Mouse (Mus musculus): ENCODE results near the gene Camk2d. TPM values are rescaled to one million over a fixed set of nuclear protein-coding genes. Genes with fewer than 3 reads are reported as not detected.

Gene Camk2d
- total and polyA plus RNA-seq, 3 experiments = 0.07 to 0.35 TPM; not detected in 1

GRCm38 (mm10) chr3:126599936-126600335, 3.8 kb downstream of the Camk2d start:
- no peak for DNase-seq (ENCODE audit: low read depth, low spot score)
- no peak overlapping the region for H3K4me3 ChIP-seq (ENCODE audit: control insufficient read depth in 1 of 2, insufficient read depth in 1 of 2, low read depth in 2 of 2, low read length in 2 of 2)
- H3K9me3 ChIP-seq (replicated peaks; ENCODE audit: insufficient read depth, low read length) = no peaks in the 10 kb centered on the region
- no peaks in the 10 kb centered on the region for H3K27me3 ChIP-seq (ENCODE audit: control insufficient read depth in 1 of 2, insufficient read depth in 2 of 2, low read length in 2 of 2)
- no peak overlapping the region for H3K9ac ChIP-seq (ENCODE audit: control insufficient read depth, low read depth, low read length, poor library complexity, severe bottlenecking)
- no peaks in the 10 kb centered on the region for H3K4me1 ChIP-seq (ENCODE audit: control insufficient read depth in 1 of 2, insufficient read depth in 2 of 2, low read length in 2 of 2)
- no peak overlapping the region for H3K27ac ChIP-seq (ENCODE audit: control insufficient read depth, low read depth, low read length)
- TF ChIP-seq JUND (IDR thresholded peaks at IDR 0.05; ENCODE audit: low read depth, low read length) = no peak
- no peak for TF ChIP-seq MAFK (IDR thresholded peaks at IDR 0.05; ENCODE audit: borderline replicate concordance, low read depth, low read length)
- no peak for TF ChIP-seq BHLHE40 (IDR thresholded peaks at IDR 0.05; ENCODE audit: borderline replicate concordance, low read depth, low read length)
- no peak for TF ChIP-seq TCF12 (IDR thresholded peaks at IDR 0.05; ENCODE audit: low read depth, low read length)
- TF ChIP-seq CTCF (IDR thresholded peaks at IDR 0.05 in 2 of 3, conservative IDR thresholded peaks at IDR 0.05 in 1 of 3; ENCODE audit: control insufficient read depth in 1 of 3, insufficient read depth in 1 of 3, low read depth in 2 of 3, low read length in 3 of 3, poor library complexity in 1 of 3, severe bottlenecking in 1 of 3) = no peak
- TF ChIP-seq ETS1 (IDR thresholded peaks at IDR 0.05; ENCODE audit: low read depth, low read length) = no peak
- TF ChIP-seq NRF1 (IDR thresholded peaks at IDR 0.05; ENCODE audit: insufficient read depth, low read depth, low read length, poor library complexity, severe bottlenecking) = no peak
- no peak for TF ChIP-seq POLR2AphosphoS2 (IDR thresholded peaks at IDR 0.05; ENCODE audit: low read length)
- no peak for TF ChIP-seq TBP (IDR thresholded peaks at IDR 0.05; ENCODE audit: low read depth, low read length)
- no peak for TF ChIP-seq E2F4 (IDR thresholded peaks at IDR 0.05; ENCODE audit: borderline replicate concordance, low read depth, low read length)
- TF ChIP-seq TAL1 (IDR thresholded peaks at IDR 0.05; ENCODE audit: low read length) = no peak
- no peak for TF ChIP-seq MAZ (IDR thresholded peaks at IDR 0.05; ENCODE audit: low read depth, low read length)
- no peak for TF ChIP-seq EP300 (IDR thresholded peaks at IDR 0.05; ENCODE audit: low read depth in 1 of 2, low read length in 2 of 2)
- no peak for TF ChIP-seq ZNF384 (IDR thresholded peaks at IDR 0.05; ENCODE audit: low read depth, low read length)
- TF ChIP-seq POLR2A (IDR thresholded peaks at IDR 0.05; ENCODE audit: control insufficient read depth in 1 of 2, insufficient read depth in 1 of 2, low read depth in 1 of 2, low read length in 2 of 2, poor library complexity in 1 of 2) = no peak
- no peak for TF ChIP-seq SMC3 (IDR thresholded peaks at IDR 0.05; ENCODE audit: low read depth, low read length)
- no peak for TF ChIP-seq MXI1 (IDR thresholded peaks at IDR 0.05; ENCODE audit: low read depth, low read length)
- no peak for TF ChIP-seq MAX (IDR thresholded peaks at IDR 0.05; ENCODE audit: low read length)
- H3K79me2 ChIP-seq (ENCODE audit: control insufficient read depth, insufficient read depth, low read length, poor library complexity) = no peaks in the 10 kb centered on the region
- H3K36me3 ChIP-seq (ENCODE audit: control insufficient read depth in 1 of 2, insufficient read depth in 2 of 2, low read length in 2 of 2) = no peaks in the 10 kb centered on the region

DNA sequence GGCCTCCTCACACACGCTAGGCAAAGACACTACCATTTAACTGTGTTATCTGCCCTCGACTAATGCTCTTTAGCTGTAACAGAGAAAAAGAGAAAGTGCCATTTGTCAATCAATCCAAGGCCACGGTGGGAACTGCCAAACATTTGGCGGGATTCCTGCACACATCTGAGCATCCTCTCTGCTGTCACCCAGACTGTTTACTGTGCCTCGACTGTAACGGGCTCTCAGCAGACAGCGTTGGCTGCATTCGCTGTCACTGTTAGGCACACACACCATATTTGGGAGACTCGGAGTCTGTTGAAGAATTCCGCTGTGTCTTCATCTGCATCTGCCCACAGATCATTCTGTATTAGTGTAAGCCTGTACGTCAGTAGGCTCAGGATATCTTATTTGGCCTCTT, 6.7 kb downstream of the Camk2d start:
- Histone ChIP-seq H3K4me3 (ENCODE audit: control insufficient read depth in 1 of 2, insufficient read depth in 1 of 2, low read depth in 2 of 2, low read length in 2 of 2) (no peak overlapping the region), H3K79me2 (ENCODE audit: control insufficient read depth, insufficient read depth, low read length, poor library complexity) (no peaks in the 10 kb centered on the region), H3K9ac (ENCODE audit: control insufficient read depth, low read depth, low read length, poor library complexity, severe bottlenecking) (no peak overlapping the region), H3K27me3 (ENCODE audit: control insufficient read depth in 1 of 2, insufficient read depth in 2 of 2, low read length in 2 of 2) (no peaks in the 10 kb centered on the region), H3K4me1 (ENCODE audit: control insufficient read depth in 1 of 2, insufficient read depth in 2 of 2, low read length in 2 of 2) (no peaks in the 10 kb centered on the region), H3K9me3 (replicated peaks; ENCODE audit: insufficient read depth, low read length) (no peaks in the 10 kb centered on the region), H3K27ac (ENCODE audit: control insufficient read depth, low read depth, low read length) (no peak overlapping the region), H3K36me3 (ENCODE audit: control insufficient read depth in 1 of 2, insufficient read depth in 2 of 2, low read length in 2 of 2) (no peaks in the 10 kb centered on the region)
- TF ChIP-seq JUND (IDR thresholded peaks at IDR 0.05; ENCODE audit: low read depth, low read length) (no peak), SIN3A (IDR thresholded peaks at IDR 0.05; ENCODE audit: low read length) (no peak), E2F4 (IDR thresholded peaks at IDR 0.05; ENCODE audit: borderline replicate concordance, low read depth, low read length) (no peak), MEF2A (IDR thresholded peaks at IDR 0.05; ENCODE audit: extremely low read depth, insufficient replicate concordance, low read depth, low read length, poor library complexity, severe bottlenecking) (no peak), POLR2AphosphoS5 (IDR thresholded peaks at IDR 0.05; ENCODE audit: borderline replicate concordance, low read depth, low read length) (no peak), MAZ (IDR thresholded peaks at IDR 0.05; ENCODE audit: low read depth, low read length) (no peak), KAT2A (conservative IDR thresholded peaks at IDR 0.05; ENCODE audit: low read depth, low read length) (no peak), USF1 (IDR thresholded peaks at IDR 0.05; ENCODE audit: low read depth, low read length) (no peak), MAFK (IDR thresholded peaks at IDR 0.05; ENCODE audit: borderline replicate concordance, low read depth, low read length) (no peak), SMC3 (IDR thresholded peaks at IDR 0.05; ENCODE audit: low read depth, low read length) (no peak), GATA1 (IDR thresholded peaks at IDR 0.05; ENCODE audit: low read depth, low read length) (no peak), ZC3H11A (IDR thresholded peaks at IDR 0.05; ENCODE audit: low read depth, low read length) (no peak), NELFE (IDR thresholded peaks at IDR 0.05; ENCODE audit: low read depth, low read length) (no peak), MXI1 (IDR thresholded peaks at IDR 0.05; ENCODE audit: low read depth, low read length) (no peak), ELF1 (IDR thresholded peaks at IDR 0.05; ENCODE audit: low read depth, low read length) (no peak), CTCF (IDR thresholded peaks at IDR 0.05 in 2 of 3, conservative IDR thresholded peaks at IDR 0.05 in 1 of 3; ENCODE audit: control insufficient read depth in 1 of 3, insufficient read depth in 1 of 3, low read depth in 2 of 3, low read length in 3 of 3, poor library complexity in 1 of 3, severe bottlenecking in 1 of 3) (no peak), MAX (IDR thresholded peaks at IDR 0.05; ENCODE audit: low read length) (no peak), TCF12 (IDR thresholded peaks at IDR 0.05; ENCODE audit: low read depth, low read length) (no peak), TBP (IDR thresholded peaks at IDR 0.05; ENCODE audit: low read depth, low read length) (no peak)
- no peak for DNase-seq (ENCODE audit: low read depth, low spot score)

All from MEL (cell line).